Mouse (Mus musculus) lung, adult 2 months (tissue): ENCODE measurements at regions not wholly inside any gene's neighbourhood (a gene's known extent, or its start where the extent isn't known, plus 50 kb on each side); places are given as distances from the start of the nearest gene placed in this dataset.

Source experiments
- DNase-seq: peaks from one replicate; pipeline ENCODE4 v3.0.0; 2022
- H3K4me1 ChIP-seq: fragments of 200-500 bp; 2 replicates; pipeline ENCODE4 v1.6.1; 2011; ENCODE audit warnings: low read length; ENCODE audit not compliant: control insufficient read depth, insufficient read depth
- H3K4me3 ChIP-seq: fragments of 200-500 bp; replicated peaks from 2 replicates; pipeline ENCODE3; 2011; ENCODE audit warnings: low read depth, mild to moderate bottlenecking, control low read depth, low read length; ENCODE audit errors: extremely low read depth
- CTCF ChIP-seq: fragments of 200-500 bp; IDR thresholded peaks from 2 replicates; pipeline ENCODE4 v1.5.1; 2011; ENCODE audit warnings: mild to moderate bottlenecking, low read length, control low read depth; ENCODE audit not compliant: insufficient read depth
- POLR2A ChIP-seq: fragments of 200-500 bp; IDR thresholded peaks from 2 replicates; pipeline ENCODE4 v1.6.1; 2011; ENCODE audit warnings: low read depth, mild to moderate bottlenecking, control low read depth, low read length, borderline replicate concordance; ENCODE audit errors: extremely low read depth
- WGBS: fragments of 180-500 bp; shearing (Covaris S2); methylation state at CpG from one replicate; pipeline ENCODE4 v1.1.7; 2018; 5-methylcytosine and 5-hydroxymethylcytosine counted together

DNA sequence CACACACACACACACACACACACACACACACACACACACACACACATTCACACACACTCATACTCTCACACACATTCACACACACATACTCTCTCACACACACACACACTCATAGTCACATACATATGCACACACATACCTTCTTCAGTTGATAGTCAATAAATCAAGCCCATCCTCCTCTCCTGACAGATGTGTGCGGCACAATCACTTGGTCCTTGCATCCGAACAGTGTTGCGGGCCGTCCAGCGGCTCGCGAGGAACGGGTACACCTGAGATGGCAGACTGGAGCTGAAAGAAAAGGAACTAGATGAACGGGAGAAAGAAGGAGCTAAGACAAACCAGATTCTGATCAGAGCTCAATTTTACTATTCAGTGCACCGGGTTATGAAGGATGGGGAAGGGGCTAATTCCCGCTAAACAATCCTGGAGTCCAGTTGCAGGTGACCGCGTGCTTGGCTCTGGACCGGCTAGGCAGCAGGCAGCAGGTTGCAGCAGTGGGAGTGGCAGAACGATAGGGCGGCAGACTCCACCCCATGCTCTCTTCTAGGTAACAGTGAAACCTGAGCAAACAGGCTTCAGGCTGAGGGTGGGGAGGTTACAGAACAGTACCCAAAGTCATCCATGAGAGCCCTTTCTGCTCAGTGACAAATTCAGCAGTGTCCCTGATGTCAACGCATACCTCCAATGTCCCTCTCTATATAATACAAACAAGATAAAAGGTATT is 247.8 kb downstream of the Csl start:
- WGBS: 64% methylated on average over 17 of the region's 17 CpGs
- no peak for TF ChIP-seq CTCF
- no peak for TF ChIP-seq POLR2A
- H3K4me1 ChIP-seq: no peaks in the 10 kb centered on the region
- DNase-seq: no peak
- no peak overlapping the region for H3K4me3 ChIP-seq

DNA sequence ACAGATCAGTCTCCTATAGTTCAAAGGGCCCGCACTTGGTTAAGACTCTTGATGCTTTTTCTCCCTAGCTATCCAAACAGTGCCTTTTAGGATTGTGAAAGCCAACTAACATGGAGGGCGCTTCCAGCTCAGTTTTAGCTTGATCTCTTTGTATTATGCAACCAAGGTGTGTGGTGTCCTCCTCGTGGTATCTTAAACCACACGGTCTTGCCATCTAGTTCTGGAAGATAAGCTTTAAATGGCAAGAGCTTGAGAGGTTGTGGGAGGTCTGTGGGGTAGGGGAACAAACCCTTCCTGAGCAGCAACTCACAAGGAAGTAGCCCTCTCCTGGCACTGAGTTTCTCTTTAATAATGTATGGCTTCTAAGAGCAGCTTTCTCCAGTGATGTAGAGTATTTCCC is 241.5 kb downstream of the Csl start:
- no peaks in the 10 kb centered on the region for H3K4me1 ChIP-seq
- H3K4me3 ChIP-seq: no peak overlapping the region
- WGBS: 75% methylated on average over 4 of the region's 4 CpGs
- TF ChIP-seq CTCF (no peak), POLR2A (no peak)
- DNase-seq: no peak

DNA sequence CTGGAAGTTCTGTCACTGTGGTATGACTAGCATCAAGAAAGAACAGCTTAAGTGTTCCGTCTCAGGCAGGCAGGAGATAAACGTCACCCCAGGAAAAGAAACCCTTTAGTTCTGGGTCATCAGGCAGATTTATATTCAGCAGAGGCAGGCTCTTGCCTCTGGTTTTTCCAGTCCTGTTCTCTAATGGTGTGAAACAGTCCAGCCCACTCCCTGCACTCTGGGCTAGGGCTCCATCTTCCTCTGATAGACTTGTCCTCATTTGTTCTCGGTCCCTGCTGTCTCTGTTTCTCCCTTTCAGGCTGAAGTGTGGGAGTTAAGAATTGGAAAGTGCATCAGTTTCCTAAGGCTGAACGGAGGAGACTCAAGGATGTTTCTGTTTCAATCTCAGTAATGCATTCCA is 240.0 kb downstream of the Csl start:
- no peaks in the 10 kb centered on the region for H3K4me1 ChIP-seq
- no peak for TF ChIP-seq POLR2A
- no peak for TF ChIP-seq CTCF
- 65% methylated on average over 4 of the region's 4 CpGs for WGBS
- no peak overlapping the region for H3K4me3 ChIP-seq
- no peak for DNase-seq

GRCm38 (mm10) chr10:99523817-99524216 is 235.6 kb downstream of the Csl start:
- H3K4me3 ChIP-seq: no peak overlapping the region
- TF ChIP-seq POLR2A: no peak
- H3K4me1 ChIP-seq: no peaks in the 10 kb centered on the region
- no peak for DNase-seq
- 84% methylated on average over 5 of the region's 5 CpGs for WGBS

DNA sequence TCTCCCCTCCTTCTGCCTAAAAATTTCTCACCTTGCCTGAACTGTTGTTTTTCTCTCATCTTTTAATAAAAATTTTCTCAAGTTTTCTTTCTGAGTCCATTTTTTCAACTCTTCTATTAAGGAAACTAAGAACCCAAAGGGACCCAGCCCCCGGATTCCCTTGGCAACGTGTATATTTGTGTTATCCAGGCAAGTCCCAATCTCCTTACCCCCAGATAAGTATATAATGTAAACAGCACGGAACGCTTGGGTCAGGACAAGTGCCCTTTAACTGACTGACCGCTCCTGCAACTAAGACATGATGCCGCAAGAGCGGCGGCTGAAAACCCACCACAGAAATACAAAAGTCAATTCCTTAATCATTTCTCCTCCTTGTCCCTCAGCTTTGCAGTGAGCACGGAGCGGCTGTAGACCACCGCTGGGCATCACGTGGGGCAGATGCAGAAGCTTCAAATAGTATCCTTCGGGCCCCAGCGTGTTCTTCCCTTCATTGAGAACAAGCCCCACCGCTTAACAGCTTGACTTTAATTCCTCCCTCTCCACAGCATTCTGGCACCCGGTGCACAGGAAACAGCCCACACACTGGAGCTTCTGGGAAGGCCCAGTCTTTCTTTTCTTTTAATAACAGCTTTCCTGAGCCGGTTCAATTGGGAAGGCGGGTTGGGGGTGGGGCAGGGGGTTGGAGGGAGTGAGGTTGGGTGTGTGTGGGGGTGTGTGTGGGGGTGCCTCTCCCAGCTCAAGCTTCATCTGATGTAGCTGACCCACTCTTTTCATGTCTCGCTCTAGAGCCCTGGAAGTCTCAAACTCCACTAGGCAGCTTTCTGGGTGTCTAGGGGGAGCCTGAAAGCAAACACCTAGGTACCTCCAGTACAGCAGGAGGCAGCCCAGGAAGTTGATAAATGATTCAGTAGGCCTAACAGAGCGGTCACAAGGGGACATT is 234.9 kb downstream of the Csl start:
- H3K4me1 ChIP-seq: no peaks in the 10 kb centered on the region
- WGBS: 24% methylated on average over 20 of the region's 20 CpGs
- no peak overlapping the region for H3K4me3 ChIP-seq
- no peak for DNase-seq
- no peak for TF ChIP-seq POLR2A
- no peak for TF ChIP-seq CTCF

DNA sequence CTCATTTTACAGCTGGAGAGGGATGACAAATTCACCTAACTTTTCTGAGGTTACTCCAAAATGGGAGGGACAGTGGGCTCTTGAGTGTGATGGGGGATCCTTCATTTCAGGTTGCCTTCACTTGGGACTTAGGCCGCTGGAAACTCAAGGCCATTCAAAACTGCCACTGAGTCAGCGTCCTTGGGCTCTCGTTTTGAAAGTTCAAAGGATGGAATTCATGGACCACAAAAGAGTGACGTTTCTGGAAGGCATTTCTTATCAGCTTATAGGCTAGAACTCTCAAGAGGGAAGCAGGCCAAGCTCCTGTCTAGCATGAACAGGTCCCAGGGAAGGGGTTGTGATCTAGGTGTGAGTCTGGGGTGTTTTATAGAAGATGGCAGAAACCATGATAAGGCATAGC is 233.3 kb downstream of the Csl start:
- WGBS: 88% methylated on average over 4 of the region's 4 CpGs
- no peak for TF ChIP-seq POLR2A
- TF ChIP-seq CTCF: no peak
- DNase-seq: no peak
- H3K4me3 ChIP-seq: no peak overlapping the region
- no peaks in the 10 kb centered on the region for H3K4me1 ChIP-seq

GRCm38 (mm10) chr10:99526561-99526960 is 232.9 kb downstream of the Csl start:
- TF ChIP-seq POLR2A (no peak), CTCF (no peak)
- H3K4me3 ChIP-seq: no peak overlapping the region
- no peaks in the 10 kb centered on the region for H3K4me1 ChIP-seq
- 88% methylated on average over 5 of the region's 5 CpGs for WGBS
- DNase-seq: no peak

- TF ChIP-seq POLR2A (no peak), CTCF (no peak)
- H3K4me1 ChIP-seq: no peaks in the 10 kb centered on the region; the same call in 1 of the 2 replicates
- no peak overlapping the region for H3K4me3 ChIP-seq
- no peak for DNase-seq
Observed at GRCm38 (mm10) chr10:99531104-99531503, 228.4 kb downstream of the Csl start.

- Histone ChIP-seq H3K4me1 (no peaks in the 10 kb centered on the region; the same call in 1 of the 2 replicates), H3K4me3 (no peak overlapping the region)
- TF ChIP-seq CTCF (no peak), POLR2A (no peak)
- DNase-seq: no peak
Observed at GRCm38 (mm10) chr10:99531556-99531955, 227.9 kb downstream of the Csl start.
